Mouse (Mus musculus) liver (tissue): ENCODE data around the gene 9930021J03Rik.

ENCODE experiments used
- DNase-seq: peaks from one replicate; pipeline ENCODE4 v3.0.0-alpha.2; 2020; ENCODE audit warnings: mixed read lengths

The 9930021J03Rik gene

GRCm38 (mm10) chr19:29683844-29684540 lies 121.8 kb downstream of the 9930021J03Rik start:
- DNase-seq, result peak; percentile 72

GRCm38 (mm10) chr19:29680182-29681152 lies 125.3 kb downstream of the 9930021J03Rik start:
- DNase-seq, result no peak

- DNase-seq, result no peak
Measured at GRCm38 (mm10) chr19:29678181-29678778, 127.5 kb downstream of the 9930021J03Rik start.

- DNase-seq, result no peak
Measured at GRCm38 (mm10) chr19:29676479-29677193, 129.2 kb downstream of the 9930021J03Rik start.

- no peak for DNase-seq
Measured at GRCm38 (mm10) chr19:29675562-29676078, 130.2 kb downstream of the 9930021J03Rik start.

- no peak for DNase-seq
Measured at GRCm38 (mm10) chr19:29674946-29675345, 130.8 kb downstream of the 9930021J03Rik start.

GRCm38 (mm10) chr19:29672660-29673059 lies 133.1 kb downstream of the 9930021J03Rik start:
- DNase-seq, result no peak

GRCm38 (mm10) chr19:29671160-29671559 lies 134.6 kb downstream of the 9930021J03Rik start:
- DNase-seq, result no peak

GRCm38 (mm10) chr19:29670247-29670646 lies 135.5 kb downstream of the 9930021J03Rik start:
- no peak for DNase-seq

GRCm38 (mm10) chr19:29668135-29668534 lies 137.7 kb downstream of the 9930021J03Rik start:
- no peak for DNase-seq

GRCm38 (mm10) chr19:29666965-29667594 lies 138.7 kb downstream of the 9930021J03Rik start:
- DNase-seq, result no peak

GRCm38 (mm10) chr19:29666164-29666563 lies 139.6 kb downstream of the 9930021J03Rik start:
- DNase-seq, result no peak

- DNase-seq, result no peak
Measured at GRCm38 (mm10) chr19:29664934-29665333, 140.9 kb downstream of the 9930021J03Rik start.
